Mouse (Mus musculus): Measurements from ENCODE around the gene Eif4a1. TPM values are rescaled to one million over a fixed set of nuclear protein-coding genes. Genes with fewer than 3 reads are reported as not detected.

Gene Eif4a1
- polyA plus RNA-seq, 1 experiment from 2014 or later = 560 TPM

GRCm38 (mm10) chr11:69665961-69666664 lies 6.1 kb downstream of the Eif4a1 start, which contains the start of gene Cd68:
Cd68 (minus strand) TSS chr11:69666153.
- H3K27ac ChIP-seq = no peak within 1 kb of the TSS
- ATAC-seq (ENCODE audit: low FRiP score, low read depth) = no peak
- no peak within 1 kb of the TSS for H3K9ac ChIP-seq
- H3K4me1 ChIP-seq = peaks cover 32% of the 10 kb centered on the region
- no peak within 1 kb of the TSS for H3K4me3 ChIP-seq
- 24% methylated on average over 7 of the region's 7 CpGs for WGBS
- 0 out of 2 replicates have a peak within 1 kb of the TSS, but pooled peaks have one; percentile 25 for H3K4me2 ChIP-seq (replicated peaks)
- peaks cover 71% of the 10 kb centered on the region for H3K36me3 ChIP-seq
- H3K9me3 ChIP-seq = no peaks in the 10 kb centered on the region
- H3K27me3 ChIP-seq = no peaks in the 10 kb centered on the region

GRCm38 (mm10) chr11:69665457-69665960 lies 6.7 kb downstream of the Eif4a1 start:
- H3K4me3 ChIP-seq = no peak overlapping the region
- WGBS = 70% methylated on average over 9 of the region's 9 CpGs
- no peak overlapping the region for H3K27ac ChIP-seq

GRCm38 (mm10) chr11:69664841-69665240 lies 7.4 kb downstream of the Eif4a1 start:
- no peaks in the 10 kb centered on the region for H3K9me3 ChIP-seq
- no peak overlapping the region for H3K4me3 ChIP-seq
- peaks cover 66% of the 10 kb centered on the region for H3K36me3 ChIP-seq
- 94% methylated on average over 7 of the region's 7 CpGs for WGBS
- H3K27me3 ChIP-seq = no peaks in the 10 kb centered on the region
- H3K9ac ChIP-seq = no peak overlapping the region
- peaks cover 22% of the 10 kb centered on the region for H3K4me1 ChIP-seq
- no peak for ATAC-seq (ENCODE audit: low FRiP score, low read depth)
- no peak overlapping the region for H3K27ac ChIP-seq
- H3K4me2 ChIP-seq (replicated peaks) = no peak overlapping the region

More at GRCm38 (mm10) chr11:69665457-69665960, 6.7 kb downstream of the Eif4a1 start:
- ATAC-seq (ENCODE audit: low FRiP score, low read depth) = no peak
- H3K27me3 ChIP-seq = no peaks in the 10 kb centered on the region
- peaks cover 67% of the 10 kb centered on the region for H3K36me3 ChIP-seq
- no peaks in the 10 kb centered on the region for H3K9me3 ChIP-seq
- H3K9ac ChIP-seq = no peak overlapping the region
- peaks cover 29% of the 10 kb centered on the region for H3K4me1 ChIP-seq
- H3K4me2 ChIP-seq (replicated peaks) = 0 out of 2 replicates have a peak overlapping the region, but pooled peaks have one; percentile 25

- peaks cover 63% of the 10 kb centered on the region for H3K36me3 ChIP-seq
- H3K27ac ChIP-seq = peak overlapping the region; percentile 95; the same call in 1 of the 2 replicates
- H3K4me2 ChIP-seq (replicated peaks) = peak overlapping the region; percentile 65; the same call in 1 of the 2 replicates
- H3K9ac ChIP-seq = no peak overlapping the region
- no peaks in the 10 kb centered on the region for H3K27me3 ChIP-seq
- peaks cover 14% of the 10 kb centered on the region for H3K4me1 ChIP-seq
- ATAC-seq (ENCODE audit: low FRiP score, low read depth) = no peak
- H3K9me3 ChIP-seq = no peaks in the 10 kb centered on the region
- WGBS = 88% methylated on average over 6 of the region's 6 CpGs
- no peak overlapping the region for H3K4me3 ChIP-seq
These were observed 8.4 kb downstream of the Eif4a1 start for GRCm38 (mm10) chr11:69663795-69664194.

- peaks cover 63% of the 10 kb centered on the region for H3K36me3 ChIP-seq
These were observed 9.1 kb downstream of the Eif4a1 start for GRCm38 (mm10) chr11:69662967-69663671.

GRCm38 (mm10) chr11:69662213-69662966 lies 9.8 kb downstream of the Eif4a1 start, which contains the start of gene Mpdu1:
Mpdu1 (minus strand) TSS chr11:69662642.
- Histone ChIP-seq H3K4me3 (peak within 1 kb of the TSS; percentile 57), H3K9me3 (no peaks in the 10 kb centered on the region), H3K9ac (peak within 1 kb of the TSS; percentile 71), H3K4me2 (replicated peaks) (peak within 1 kb of the TSS; percentile 65), H3K4me1 (peaks cover 14% of the 10 kb centered on the region), H3K27ac (peak within 1 kb of the TSS; percentile 95), H3K36me3 (peaks cover 63% of the 10 kb centered on the region), H3K27me3 (no peaks in the 10 kb centered on the region)
- under 1% methylated on average over 48 of the region's 48 CpGs for WGBS
- peak; percentile 94 for ATAC-seq (ENCODE audit: low FRiP score, low read depth)

More at GRCm38 (mm10) chr11:69662967-69663671, 9.1 kb downstream of the Eif4a1 start:
- no peaks in the 10 kb centered on the region for H3K27me3 ChIP-seq
- WGBS = 69% methylated on average over 13 of the region's 13 CpGs
- peaks cover 14% of the 10 kb centered on the region for H3K4me1 ChIP-seq
- 0 out of 2 replicates have a peak, but pooled peaks have one; percentile 2 for ATAC-seq (ENCODE audit: low FRiP score, low read depth)
- H3K27ac ChIP-seq = peak overlapping the region; percentile 95
- peak overlapping the region; percentile 65 for H3K4me2 ChIP-seq (replicated peaks)
- H3K4me3 ChIP-seq = peak overlapping the region; percentile 57
- H3K9me3 ChIP-seq = no peaks in the 10 kb centered on the region
- H3K9ac ChIP-seq = peak overlapping the region; percentile 71

- peak overlapping the region; percentile 95; the same call in 1 of the 2 replicates for H3K27ac ChIP-seq
- H3K4me1 ChIP-seq = peaks cover 19% of the 10 kb centered on the region
- H3K4me2 ChIP-seq (replicated peaks) = peak overlapping the region; percentile 65
- peak overlapping the region; percentile 57 for H3K4me3 ChIP-seq
- no peaks in the 10 kb centered on the region for H3K27me3 ChIP-seq
- H3K9ac ChIP-seq = peak overlapping the region; percentile 71
- no peak for ATAC-seq (ENCODE audit: low FRiP score, low read depth)
- H3K36me3 ChIP-seq = peaks cover 66% of the 10 kb centered on the region
- 82% methylated on average over 3 of the region's 3 CpGs for WGBS
- H3K9me3 ChIP-seq = no peaks in the 10 kb centered on the region
These were observed 10.9 kb downstream of the Eif4a1 start for GRCm38 (mm10) chr11:69661221-69661881.

GRCm38 (mm10) chr11:69657462-69657881 lies 14.8 kb downstream of the Eif4a1 start:
- H3K27ac ChIP-seq = no peak overlapping the region
- no peaks in the 10 kb centered on the region for H3K27me3 ChIP-seq
- 80% methylated on average over 15 of the region's 15 CpGs for WGBS
- ATAC-seq (ENCODE audit: low FRiP score, low read depth) = no peak
- no peak overlapping the region for H3K4me2 ChIP-seq (replicated peaks)
- no peak overlapping the region; the same call in 1 of the 2 replicates for H3K4me3 ChIP-seq
- H3K36me3 ChIP-seq = peaks cover 61% of the 10 kb centered on the region
- H3K9me3 ChIP-seq = no peaks in the 10 kb centered on the region
- peaks cover 32% of the 10 kb centered on the region for H3K4me1 ChIP-seq
- no peak overlapping the region for H3K9ac ChIP-seq

- H3K4me2 ChIP-seq (replicated peaks) = peak overlapping the region; percentile 14; the same call in 1 of the 2 replicates
- no peaks in the 10 kb centered on the region for H3K27me3 ChIP-seq
- peaks cover 32% of the 10 kb centered on the region for H3K4me1 ChIP-seq
- WGBS = 77% methylated on average over 10 of the region's 10 CpGs
- H3K36me3 ChIP-seq = peaks cover 68% of the 10 kb centered on the region
- ATAC-seq (ENCODE audit: low FRiP score, low read depth) = no peak
- H3K9me3 ChIP-seq = no peaks in the 10 kb centered on the region
- H3K27ac ChIP-seq = peak overlapping the region; percentile 11; the same call in 1 of the 2 replicates
- H3K9ac ChIP-seq = 0 out of 2 replicates have a peak overlapping the region, but pooled peaks have one; percentile 4
- H3K4me3 ChIP-seq = no peak overlapping the region; the same call in 1 of the 2 replicates
These were observed 15.4 kb downstream of the Eif4a1 start for GRCm38 (mm10) chr11:69656617-69657461.

- Histone ChIP-seq H3K4me2 (replicated peaks) (peak overlapping the region; percentile 19; the same call in 1 of the 2 replicates), H3K36me3 (peaks cover 75% of the 10 kb centered on the region), H3K27me3 (no peaks in the 10 kb centered on the region), H3K4me1 (peaks cover 24% of the 10 kb centered on the region), H3K4me3 (no peak overlapping the region), H3K9me3 (no peaks in the 10 kb centered on the region), H3K9ac (peak overlapping the region; percentile 31; the same call in 1 of the 2 replicates), H3K27ac (no peak overlapping the region; the same call in 1 of the 2 replicates)
- ATAC-seq (ENCODE audit: low FRiP score, low read depth) = no peak
- 79% methylated on average over 5 of the region's 5 CpGs for WGBS
These were observed 16.2 kb downstream of the Eif4a1 start for GRCm38 (mm10) chr11:69656065-69656455.

All from limb, embryonic 13.5 days (tissue).